Mouse (Mus musculus) kidney, postnatal 0 days (tissue): ENCODE measurements at regions not wholly inside any gene's neighbourhood (a gene's known extent, or its start where the extent isn't known, plus 50 kb on each side); places are given as distances from the start of the nearest gene placed in this dataset.

Experiments used
- ATAC-seq: fragments of 200-750 bp; cut with Nextera tagmentation; replicated peaks from 2 replicates; pipeline ENCODE4 v1.8.0; 2017; ENCODE audit warnings: low read depth, moderate number of reproducible peaks, moderate TSS enrichment, moderate library complexity; ENCODE audit not compliant: low FRiP score
- DNase-seq: peaks from one replicate; pipeline ENCODE4 v3.0.0-alpha.2; 2016; ENCODE audit warnings: low spot score
- H3K27ac ChIP-seq: fragments of 300-500 bp; sonication (generic); 2 replicates; pipeline ENCODE4 v1.5.1; 2014; ENCODE audit warnings: mild to moderate bottlenecking
- H3K27me3 ChIP-seq: fragments of 300-500 bp; sonication (generic); 2 replicates; pipeline ENCODE4 v1.6.1; 2014; ENCODE audit warnings: low read length, mixed read lengths; ENCODE audit not compliant: insufficient read depth
- H3K36me3 ChIP-seq: fragments of 300-500 bp; sonication (generic); 2 replicates; pipeline ENCODE4 v1.6.1; 2014; ENCODE audit warnings: low read length, mixed read lengths; ENCODE audit not compliant: insufficient read depth
- H3K4me1 ChIP-seq: fragments of 300-500 bp; sonication (generic); replicated peaks from 2 replicates; pipeline ENCODE4 v1.6.1; 2014; ENCODE audit warnings: antibody characterized with exemption, low read length, mixed read lengths; ENCODE audit not compliant: insufficient read depth
- H3K4me2 ChIP-seq: fragments of 300-500 bp; sonication (generic); 2 replicates; pipeline ENCODE4 v1.6.1; 2014; ENCODE audit warnings: mild to moderate bottlenecking, low read length, moderate library complexity, mixed read lengths
- H3K4me3 ChIP-seq: fragments of 300-500 bp; sonication (generic); replicated peaks from 2 replicates; pipeline ENCODE4 v1.5.1; 2014; ENCODE audit warnings: low read depth, low read length
- H3K9ac ChIP-seq: fragments of 300-500 bp; sonication (generic); 2 replicates; pipeline ENCODE4 v1.6.1; 2014; ENCODE audit warnings: low read depth, low read length
- H3K9me3 ChIP-seq: fragments of 300-500 bp; sonication (generic); replicated peaks from 2 replicates; pipeline ENCODE4 v1.6.1; 2016; ENCODE audit warnings: low read length, inconsistent platforms, mixed read lengths
- CTCF ChIP-seq: IDR thresholded peaks from 2 replicates; pipeline ENCODE4 v1.5.1; 2016; ENCODE audit warnings: antibody characterized with exemption, low read depth, mild to moderate bottlenecking, moderate library complexity
- WGBS: fragments of 180-500 bp; shearing (Covaris S2); extraction: QIAGEN DNeasy Blood & Tissue Kit; methylation state at CpG from one replicate; pipeline ENCODE4 v1.1.7; 2014; 5-methylcytosine and 5-hydroxymethylcytosine counted together

DNA sequence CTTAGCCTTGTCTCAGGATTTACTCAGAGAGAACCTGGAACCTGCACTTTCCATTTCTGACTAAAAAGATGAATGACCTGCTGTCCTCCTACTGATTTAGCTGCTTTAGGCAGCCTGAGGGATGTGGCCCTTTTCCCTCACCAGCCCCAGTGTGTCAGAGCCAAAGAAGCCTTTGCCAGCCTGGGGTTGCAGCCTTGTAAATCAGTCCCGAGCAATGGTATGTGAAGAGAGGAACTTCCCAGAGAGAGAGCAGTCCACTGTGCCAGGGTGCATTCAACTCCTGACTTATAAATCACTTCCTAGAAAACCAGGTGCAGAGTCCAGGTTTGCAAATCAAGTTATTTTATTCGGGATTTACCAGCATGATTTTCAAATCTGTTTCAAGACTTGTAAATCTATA is 239.5 kb upstream of the Map3k7 start:
- WGBS = 37% methylated on average over 2 of the region's 2 CpGs
- Histone ChIP-seq H3K9me3 (no peaks in the 10 kb centered on the region), H3K4me1 (no peaks in the 10 kb centered on the region), H3K27me3 (no peaks in the 10 kb centered on the region), H3K27ac (no peak overlapping the region), H3K4me2 (no peak overlapping the region), H3K4me3 (no peak overlapping the region), H3K36me3 (no peaks in the 10 kb centered on the region), H3K9ac (no peak overlapping the region)
- peak; percentile 10 for DNase-seq
- no peak for ATAC-seq
- no peak for TF ChIP-seq CTCF

GRCm38 (mm10) chr4:31727498-31728148 is 236.3 kb upstream of the Map3k7 start:
- no peak overlapping the region for H3K4me2 ChIP-seq
- no peak overlapping the region for H3K4me3 ChIP-seq
- H3K36me3 ChIP-seq = no peaks in the 10 kb centered on the region
- no peak overlapping the region for H3K27ac ChIP-seq
- H3K27me3 ChIP-seq = no peaks in the 10 kb centered on the region
- no peak overlapping the region for H3K9ac ChIP-seq
- H3K9me3 ChIP-seq = no peaks in the 10 kb centered on the region
- ATAC-seq (no peak), DNase-seq (no peak)
- no peaks in the 10 kb centered on the region for H3K4me1 ChIP-seq
- TF ChIP-seq CTCF = no peak
- WGBS = 91% methylated on average over 9 of the region's 9 CpGs

DNA sequence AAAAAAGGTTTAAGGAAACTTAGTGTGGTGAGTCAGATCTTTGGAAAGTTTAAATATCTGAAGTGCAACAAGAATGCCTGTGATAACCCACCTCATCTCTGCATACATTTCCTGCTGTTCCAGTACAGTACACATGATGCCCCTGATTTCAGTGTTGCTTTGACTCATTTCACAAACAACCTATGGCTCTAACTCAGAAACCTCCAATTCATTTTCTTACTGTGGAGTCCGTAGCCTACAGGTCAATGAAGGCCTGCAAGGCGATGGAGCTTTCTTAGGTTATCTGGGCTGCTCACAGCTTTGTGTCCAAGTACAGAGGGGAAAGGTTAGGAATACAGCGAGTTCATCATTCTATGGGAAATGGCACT is 235.8 kb upstream of the Map3k7 start:
- Histone ChIP-seq H3K36me3 (no peaks in the 10 kb centered on the region), H3K4me3 (no peak overlapping the region), H3K4me1 (no peaks in the 10 kb centered on the region), H3K4me2 (no peak overlapping the region), H3K9ac (no peak overlapping the region), H3K27ac (no peak overlapping the region), H3K27me3 (no peaks in the 10 kb centered on the region), H3K9me3 (no peaks in the 10 kb centered on the region)
- ATAC-seq = no peak
- DNase-seq = no peak
- WGBS = 91% methylated on average over 3 of the region's 3 CpGs
- TF ChIP-seq CTCF = no peak

DNA sequence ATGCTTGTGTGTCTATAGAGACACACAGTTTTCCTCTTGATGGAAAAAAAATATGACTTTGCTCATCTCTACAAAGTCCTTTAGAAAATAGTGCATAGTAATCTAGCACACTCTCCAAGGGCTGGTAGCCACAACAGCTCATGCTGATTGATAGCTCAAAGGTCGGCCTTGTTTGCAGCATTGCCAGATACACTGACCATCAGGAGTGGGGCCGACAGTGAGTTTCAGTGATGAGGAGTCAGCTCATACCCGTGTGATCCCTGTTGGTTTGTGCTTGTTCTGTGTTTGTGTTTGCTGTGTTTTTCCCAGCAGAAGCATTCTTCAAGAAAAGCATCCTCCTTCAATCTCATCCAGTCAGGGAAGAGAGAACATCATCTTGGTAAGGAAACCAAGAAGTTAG is 220.1 kb upstream of the Map3k7 start:
- Histone ChIP-seq H3K4me1 (no peaks in the 10 kb centered on the region), H3K9me3 (no peaks in the 10 kb centered on the region), H3K36me3 (no peaks in the 10 kb centered on the region), H3K4me2 (no peak overlapping the region), H3K27ac (no peak overlapping the region), H3K9ac (no peak overlapping the region), H3K27me3 (no peaks in the 10 kb centered on the region), H3K4me3 (no peak overlapping the region)
- DNase-seq (no peak), ATAC-seq (no peak)
- 56% methylated on average over 3 of the region's 3 CpGs for WGBS
- no peak for TF ChIP-seq CTCF

DNA sequence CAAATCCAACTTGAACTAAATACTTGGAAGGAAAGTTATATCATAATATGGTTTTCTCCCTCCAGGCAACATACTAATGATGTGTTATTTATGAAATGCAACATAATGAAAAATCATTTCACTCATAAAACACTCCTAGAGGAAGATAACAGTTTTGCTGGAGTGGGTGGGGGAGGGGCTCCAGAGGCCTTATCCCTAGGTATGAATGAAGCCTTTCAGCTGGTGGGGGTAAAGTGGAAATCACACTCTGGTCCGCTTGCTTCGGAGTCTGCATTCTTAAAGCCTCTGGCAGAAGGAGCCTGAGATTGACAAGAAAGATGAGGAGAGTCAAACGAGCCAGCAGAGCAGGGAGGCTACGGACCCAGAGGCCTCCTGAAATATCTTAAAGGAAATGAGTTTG is 219.5 kb upstream of the Map3k7 start:
- no peak overlapping the region for H3K4me3 ChIP-seq
- no peak for DNase-seq
- H3K27ac ChIP-seq = no peak overlapping the region
- TF ChIP-seq CTCF = no peak
- no peaks in the 10 kb centered on the region for H3K27me3 ChIP-seq
- H3K9ac ChIP-seq = no peak overlapping the region
- no peak overlapping the region for H3K4me2 ChIP-seq
- H3K4me1 ChIP-seq = no peaks in the 10 kb centered on the region
- no peak for ATAC-seq
- 69% methylated on average over 4 of the region's 4 CpGs for WGBS
- no peaks in the 10 kb centered on the region for H3K9me3 ChIP-seq
- H3K36me3 ChIP-seq = no peaks in the 10 kb centered on the region

GRCm38 (mm10) chr4:31753677-31754312 is 210.1 kb upstream of the Map3k7 start:
- DNase-seq (no peak), ATAC-seq (no peak)
- TF ChIP-seq CTCF = no peak
- no peak overlapping the region for H3K4me3 ChIP-seq
- H3K9ac ChIP-seq = no peak overlapping the region
- H3K4me2 ChIP-seq = no peak overlapping the region
- no peaks in the 10 kb centered on the region for H3K4me1 ChIP-seq
- H3K27me3 ChIP-seq = no peaks in the 10 kb centered on the region
- WGBS = 83% methylated on average over 5 of the region's 5 CpGs
- H3K27ac ChIP-seq = no peak overlapping the region
- no peaks in the 10 kb centered on the region for H3K36me3 ChIP-seq
- no peaks in the 10 kb centered on the region for H3K9me3 ChIP-seq

GRCm38 (mm10) chr4:31757126-31757525 is 206.8 kb upstream of the Map3k7 start:
- H3K4me1 ChIP-seq = no peaks in the 10 kb centered on the region; the same call in 1 of the 2 replicates
- no peak overlapping the region for H3K4me3 ChIP-seq
- H3K27me3 ChIP-seq = no peaks in the 10 kb centered on the region
- no peak overlapping the region for H3K27ac ChIP-seq
- no peak for TF ChIP-seq CTCF
- H3K9ac ChIP-seq = no peak overlapping the region
- ATAC-seq (no peak), DNase-seq (no peak)
- H3K9me3 ChIP-seq = no peaks in the 10 kb centered on the region
- H3K4me2 ChIP-seq = no peak overlapping the region
- H3K36me3 ChIP-seq = no peaks in the 10 kb centered on the region
- WGBS = 48% methylated on average over 1 of the region's 1 CpGs
